Mouse (Mus musculus) forebrain, embryonic 16.5 days (tissue): ENCODE measurements at regions not wholly inside any gene's neighbourhood (a gene's known extent, or its start where the extent isn't known, plus 50 kb on each side); places are given as distances from the start of the nearest gene placed in this dataset.
"Not testable (repeated sequence)": the region's sequence is repeated elsewhere in the genome, so short reads cannot be mapped to it uniquely, and the experiment has no call there.

ENCODE experiments used
- ATAC-seq: fragments of 200-750 bp; cut with Nextera tagmentation; 2 replicates; pipeline ENCODE4 v1.8.0; 2017; ENCODE audit warnings: mild to moderate bottlenecking, moderate library complexity
- H3K27ac ChIP-seq: fragments of 300-500 bp; sonication (generic); 2 replicates; pipeline ENCODE4 v1.5.1; 2014; ENCODE audit warnings: low read length, control low read depth
- H3K27me3 ChIP-seq: fragments of 300-500 bp; sonication (generic); replicated peaks from 2 replicates; pipeline ENCODE4 v1.6.1; 2014; ENCODE audit warnings: low read length; ENCODE audit not compliant: control insufficient read depth, insufficient read depth
- H3K36me3 ChIP-seq: fragments of 300-500 bp; sonication (generic); 2 replicates; pipeline ENCODE4 v1.6.1; 2014; ENCODE audit not compliant: control insufficient read depth, insufficient read depth
- H3K4me1 ChIP-seq: fragments of 300-500 bp; sonication (generic); replicated peaks from 2 replicates; pipeline ENCODE4 v1.6.1; 2014; ENCODE audit warnings: low read length; ENCODE audit not compliant: control insufficient read depth, insufficient read depth
- H3K4me2 ChIP-seq: fragments of 300-500 bp; sonication (generic); 2 replicates; pipeline ENCODE4 v1.6.1; 2014; ENCODE audit warnings: mild to moderate bottlenecking, low read length, control low read depth
- H3K4me3 ChIP-seq: fragments of 300-500 bp; sonication (generic); replicated peaks from 2 replicates; pipeline ENCODE4 v1.5.1; 2014; ENCODE audit warnings: mild to moderate bottlenecking, low read length, control low read depth
- H3K9ac ChIP-seq: fragments of 300-500 bp; sonication (generic); replicated peaks from 2 replicates; pipeline ENCODE4 v1.6.1; 2014; ENCODE audit warnings: low read depth, low read length, control low read depth
- H3K9me3 ChIP-seq: fragments of 300-500 bp; sonication (generic); 2 replicates; pipeline ENCODE4 v1.6.1; 2016; ENCODE audit warnings: low read length; ENCODE audit not compliant: control insufficient read depth
- whole genome bisulfite sequencing: fragments of 180-500 bp; shearing (Covaris S2); extraction: QIAGEN DNeasy Blood & Tissue Kit; methylation state at CpG from one replicate; pipeline ENCODE4 v1.1.7; 2014; 5-methylcytosine and 5-hydroxymethylcytosine counted together

- Histone ChIP-seq H3K4me1 (no peaks in the 10 kb centered on the region), H3K4me3 (no peak overlapping the region), H3K36me3 (no peaks in the 10 kb centered on the region), H3K27me3 (no peaks in the 10 kb centered on the region), H3K9ac (no peak overlapping the region), H3K27ac (no peak overlapping the region), H3K4me2 (no peak overlapping the region), H3K9me3 (no peaks in the 10 kb centered on the region)
- WGBS = 37% methylated on average over 3 of the region's 3 CpGs
- ATAC-seq = no peak
Measured at GRCm38 (mm10) chr1:124409781-124410180, 364.4 kb upstream of the Dpp10 start.

DNA sequence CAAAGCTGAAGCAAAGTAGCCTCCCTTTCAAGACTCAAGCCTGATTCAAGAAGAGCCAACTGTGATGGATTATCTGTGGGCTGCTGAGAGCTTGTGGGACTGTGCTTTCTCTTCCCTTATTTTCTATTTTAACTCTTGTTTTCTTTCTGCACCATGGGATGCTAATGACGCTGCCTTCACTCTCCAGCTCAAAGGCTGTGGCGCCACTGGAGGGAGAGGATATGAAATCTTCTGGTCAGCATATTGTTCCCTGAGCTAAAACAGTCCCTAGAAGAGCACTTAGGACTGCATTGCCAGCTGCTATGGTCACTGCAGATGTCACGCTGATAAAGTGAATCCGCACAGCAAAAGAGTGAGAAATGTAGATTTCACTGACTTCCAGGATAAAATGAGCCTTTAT is 324.2 kb upstream of the Dpp10 start:
- WGBS = 22% methylated on average over 4 of the region's 4 CpGs
- Histone ChIP-seq H3K9ac (no peak overlapping the region), H3K9me3 (no peaks in the 10 kb centered on the region), H3K4me3 (no peak overlapping the region), H3K4me2 (no peak overlapping the region), H3K36me3 (no peaks in the 10 kb centered on the region), H3K27me3 (no peaks in the 10 kb centered on the region), H3K27ac (no peak overlapping the region), H3K4me1 (no peaks in the 10 kb centered on the region)
- ATAC-seq = no peak

DNA sequence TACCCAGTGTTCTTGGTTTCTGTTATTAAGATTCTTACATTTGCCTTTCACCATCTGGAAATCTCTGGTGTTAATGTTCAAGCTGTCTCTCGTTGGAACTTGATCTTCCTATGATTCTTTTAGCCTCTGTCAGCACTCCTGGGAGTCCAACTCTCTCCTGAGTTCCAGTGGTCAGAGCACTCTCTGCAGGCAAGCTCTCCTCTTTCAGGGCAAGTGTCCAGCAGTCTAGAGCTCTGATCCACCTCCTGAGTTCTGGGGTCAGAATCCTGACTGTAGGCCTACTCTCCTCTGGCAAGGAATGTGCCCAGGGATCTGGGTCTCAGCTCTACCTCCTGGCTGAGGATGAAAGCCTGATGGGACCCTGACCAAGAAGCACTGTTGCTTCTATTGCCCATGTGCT is 303.1 kb upstream of the Dpp10 start:
- not testable (repeated sequence) for H3K9me3 ChIP-seq, H3K4me1 ChIP-seq, H3K27me3 ChIP-seq, H3K27ac ChIP-seq, ATAC-seq, H3K9ac ChIP-seq, H3K4me3 ChIP-seq, H3K4me2 ChIP-seq, H3K36me3 ChIP-seq
- WGBS = 80% methylated on average over 1 of the region's 1 CpGs

DNA sequence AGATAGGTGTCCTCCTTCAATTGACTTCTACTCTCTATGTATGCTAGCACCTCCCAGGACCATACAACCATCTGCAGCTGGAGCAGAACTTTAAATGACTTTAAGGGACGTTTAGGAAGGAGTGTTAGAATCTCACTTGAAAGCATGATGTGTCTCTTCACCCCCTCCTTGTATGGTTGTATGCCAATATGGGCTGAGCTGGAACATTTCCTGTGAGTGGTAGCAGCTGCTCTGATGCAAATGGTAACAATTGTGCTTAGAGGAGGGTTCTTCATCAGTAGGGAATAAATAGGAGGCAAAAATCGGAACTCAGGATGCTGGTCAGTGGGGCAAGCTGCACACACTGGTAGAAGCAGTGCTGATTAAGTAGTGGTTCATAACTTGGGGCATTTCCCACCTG is 294.1 kb upstream of the Dpp10 start:
- H3K27me3 ChIP-seq = no peaks in the 10 kb centered on the region
- no peaks in the 10 kb centered on the region for H3K9me3 ChIP-seq
- H3K27ac ChIP-seq = no peak overlapping the region
- no peaks in the 10 kb centered on the region; the same call in 1 of the 2 replicates for H3K4me1 ChIP-seq
- no peak overlapping the region for H3K9ac ChIP-seq
- H3K36me3 ChIP-seq = no peaks in the 10 kb centered on the region
- H3K4me2 ChIP-seq = no peak overlapping the region
- no peak overlapping the region for H3K4me3 ChIP-seq
- WGBS = 70% methylated on average over 2 of the region's 2 CpGs
- ATAC-seq = no peak

GRCm38 (mm10) chr1:124338648-124339047 is 293.3 kb upstream of the Dpp10 start:
- no peaks in the 10 kb centered on the region for H3K27me3 ChIP-seq
- H3K36me3 ChIP-seq = no peaks in the 10 kb centered on the region
- no peaks in the 10 kb centered on the region; the same call in 1 of the 2 replicates for H3K4me1 ChIP-seq
- no peak overlapping the region for H3K4me2 ChIP-seq
- ATAC-seq = no peak
- no peak overlapping the region for H3K4me3 ChIP-seq
- no peak overlapping the region for H3K9ac ChIP-seq
- H3K9me3 ChIP-seq = no peaks in the 10 kb centered on the region
- no peak overlapping the region for H3K27ac ChIP-seq

GRCm38 (mm10) chr1:124332294-124332693 is 286.9 kb upstream of the Dpp10 start:
- H3K36me3 ChIP-seq = no peaks in the 10 kb centered on the region
- H3K4me3 ChIP-seq = no peak overlapping the region
- H3K27me3 ChIP-seq = no peaks in the 10 kb centered on the region
- no peaks in the 10 kb centered on the region for H3K9me3 ChIP-seq
- H3K27ac ChIP-seq = no peak overlapping the region
- no peak overlapping the region for H3K9ac ChIP-seq
- WGBS = 80% methylated on average over 3 of the region's 3 CpGs
- no peaks in the 10 kb centered on the region for H3K4me1 ChIP-seq
- no peak for ATAC-seq
- H3K4me2 ChIP-seq = no peak overlapping the region
